Mouse (Mus musculus) heart, adult 2 months (tissue): Measurements from ENCODE around the gene Zswim8.
"Not testable (repeated sequence)": the region's sequence is repeated elsewhere in the genome, so short reads cannot be mapped to it uniquely, and the experiment has no call there.

ENCODE experiments used
- CTCF ChIP-seq: fragments of 200-600 bp; IDR thresholded peaks from 2 replicates; pipeline ENCODE4 v1.8.1; 2022; ENCODE audit warnings: antibody characterized with exemption, mild to moderate bottlenecking, moderate library complexity
- EP300 ChIP-seq: fragments of 200-500 bp; IDR thresholded peaks from 2 replicates; pipeline ENCODE4 v1.6.1; 2011; ENCODE audit warnings: low read depth, low read length, control low read depth; ENCODE audit not compliant: insufficient read depth
- POLR2A ChIP-seq: fragments of 200-500 bp; IDR thresholded peaks from 2 replicates; pipeline ENCODE4 v1.6.1; 2011; ENCODE audit warnings: mild to moderate bottlenecking, low read depth, low read length, control low read depth; ENCODE audit not compliant: insufficient read depth

- not testable (repeated sequence) for TF ChIP-seq EP300, CTCF, POLR2A
Observed at GRCm38 (mm10) chr14:20703461-20703860, 3.9 kb upstream of the Zswim8 start.
